Comparison of ENCODE assay signal across 14 mouse cellular contexts in the genomic region with DNA sequence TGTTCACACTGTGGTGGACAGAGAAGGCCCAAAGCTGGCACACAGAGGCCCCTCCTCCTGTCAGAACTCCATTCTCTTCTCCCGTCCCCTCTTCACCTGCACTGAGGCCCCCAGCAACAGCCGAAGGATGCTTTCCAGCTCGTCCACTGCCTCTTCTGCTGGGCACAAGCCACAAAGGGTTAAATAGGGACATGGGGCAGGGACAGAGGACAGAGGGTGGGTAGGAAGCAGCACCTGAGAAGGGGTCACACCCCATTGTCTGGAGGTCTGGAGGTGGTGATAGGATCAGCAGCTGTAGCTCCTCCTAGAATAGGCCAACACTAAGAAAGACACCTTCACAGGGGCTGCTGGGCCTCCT. TPM values are rescaled to one million over a fixed set of nuclear protein-coding genes. Genes with fewer than 3 reads are reported as not detected.
DNase-seq lines count a peak whose midpoint lies in the region; ATAC-seq and TF ChIP-seq lines count a peak whose summit lies in the region.
"Had no signal": no experiment of that assay in that cellular context is flagged by ENCODE, and none has a peak within 500 bp of the region (broad histone marks: within the 10 kb centered on the region; RNA-seq: fewer than 3 reads in every experiment).

No protein-coding gene starts in this region.

- H3K4me2 ChIP-seq in liver, embryonic 15.5 days, result peak overlapping the region; percentile 36
- H3K4me2 ChIP-seq in stomach, postnatal 0 days (replicated peaks; ENCODE audit: low read depth), result no peak overlapping the region
- no peak overlapping the region for H3K4me2 ChIP-seq in hindbrain, embryonic 16.5 days (ENCODE audit: low read length)
- H3K4me2 ChIP-seq: hindbrain, embryonic 13.5 days; intestine, embryonic 15.5 days; limb, embryonic 13.5 days; lung, embryonic 15.5 days had no signal

- peak overlapping the region; percentile 90 for H3K4me3 ChIP-seq in megakaryocyte, embryonic 14.5 days (replicated peaks)
- peak overlapping the region; percentile 72 for H3K4me3 ChIP-seq in G1E (ENCODE audit: low read depth, low read length)
- peak overlapping the region; percentile 20 for H3K4me3 ChIP-seq in liver, embryonic 15.5 days (replicated peaks)
- no peak overlapping the region for H3K4me3 ChIP-seq in stomach, postnatal 0 days (ENCODE audit: low read depth, low read length)
- no peak overlapping the region for H3K4me3 ChIP-seq in hindbrain, embryonic 16.5 days (ENCODE audit: low read length)
- H3K4me3 ChIP-seq: forebrain, embryonic 10.5 days; hindbrain, embryonic 13.5 days; intestine, embryonic 15.5 days; limb, embryonic 13.5 days; lung, embryonic 15.5 days had no signal

- no peak overlapping the region; the same call in 1 of the 2 replicates for H3K27ac ChIP-seq in liver, embryonic 15.5 days (replicated peaks)
- no peak overlapping the region for H3K27ac ChIP-seq in stomach, postnatal 0 days (replicated peaks)
- H3K27ac ChIP-seq in hindbrain, embryonic 16.5 days (ENCODE audit: low read depth, low read length), result no peak overlapping the region
- H3K27ac ChIP-seq: forebrain, embryonic 10.5 days; hindbrain, embryonic 13.5 days; intestine, embryonic 15.5 days; limb, embryonic 13.5 days; lung, embryonic 15.5 days had no signal

- no peak for TF ChIP-seq EP300 in stomach, postnatal 0 days (optimal IDR thresholded peaks at IDR 0.05)

- H3K9ac ChIP-seq in liver, embryonic 15.5 days, result no peak overlapping the region
- no peak overlapping the region for H3K9ac ChIP-seq in stomach, postnatal 0 days (ENCODE audit: low read length)
- no peak overlapping the region for H3K9ac ChIP-seq in hindbrain, embryonic 16.5 days (ENCODE audit: low read depth, low read length)
- H3K9ac ChIP-seq: hindbrain, embryonic 13.5 days; intestine, embryonic 15.5 days; limb, embryonic 13.5 days; lung, embryonic 15.5 days had no signal

- H3K4me1 ChIP-seq in megakaryocyte, embryonic 14.5 days, result peaks cover 90% of the 10 kb centered on the region
- peaks cover 85% of the 10 kb centered on the region for H3K4me1 ChIP-seq in G1E (ENCODE audit: insufficient read depth, low read depth, low read length)
- H3K4me1 ChIP-seq in liver, embryonic 15.5 days (replicated peaks), result peaks cover 31% of the 10 kb centered on the region
- no peaks in the 10 kb centered on the region; the same call in 1 of the 2 replicates for H3K4me1 ChIP-seq in stomach, postnatal 0 days (replicated peaks; ENCODE audit: control insufficient read depth, insufficient read depth)
- peaks cover 11% of the 10 kb centered on the region; the same call in 1 of the 2 replicates for H3K4me1 ChIP-seq in hindbrain, embryonic 16.5 days (ENCODE audit: control insufficient read depth, insufficient read depth, low read depth, low read length)

- no peak for TF ChIP-seq CTCF in G1E (IDR thresholded peaks at IDR 0.05; ENCODE audit: low read depth, low read length)
- no peak for TF ChIP-seq CTCF in stomach, postnatal 0 days (IDR thresholded peaks at IDR 0.05; ENCODE audit: low read depth)

- ATAC-seq in megakaryocyte, adult 5-6 weeks (ENCODE audit: poor library complexity, severe bottlenecking), result no peak
- ATAC-seq in G1E (ENCODE audit: extremely low read depth, insufficient number of reproducible peaks, low FRiP score, poor library complexity, severe bottlenecking), result no peak
- no peak for ATAC-seq in liver, embryonic 15.5 days (ENCODE audit: insufficient read depth)
- no peak for ATAC-seq in stomach, postnatal 0 days (ENCODE audit: low FRiP score, low TSS enrichment)
- ATAC-seq in hindbrain, embryonic 16.5 days, result no peak
- ATAC-seq: intestine, embryonic 15.5 days had no signal

- 36% methylated on average over 3 of the region's 3 CpGs for WGBS in liver, embryonic 15.5 days (ENCODE audit: insufficient replicate concordance)
- WGBS in stomach, postnatal 0 days, result 57% methylated on average over 3 of the region's 3 CpGs
- 44% methylated on average over 3 of the region's 3 CpGs for WGBS in hindbrain, embryonic 16.5 days

- no peaks in the 10 kb centered on the region for H3K27me3 ChIP-seq in megakaryocyte, embryonic 14.5 days (replicated peaks)
- H3K27me3 ChIP-seq in G1E (ENCODE audit: insufficient read depth, low read length), result no peaks in the 10 kb centered on the region
- H3K27me3 ChIP-seq in liver, embryonic 15.5 days, result 0 out of 2 replicates have a peak, but pooled peaks cover 14% of the 10 kb centered on the region
- H3K27me3 ChIP-seq in stomach, postnatal 0 days (ENCODE audit: control insufficient read depth, insufficient read depth, low read length), result no peaks in the 10 kb centered on the region
- no peaks in the 10 kb centered on the region for H3K27me3 ChIP-seq in hindbrain, embryonic 16.5 days (replicated peaks; ENCODE audit: control insufficient read depth, insufficient read depth, low read length)

- peaks cover 64% of the 10 kb centered on the region for H3K36me3 ChIP-seq in megakaryocyte, embryonic 14.5 days (replicated peaks; ENCODE audit: low read length)
- H3K36me3 ChIP-seq in G1E (replicated peaks), result peaks cover 73% of the 10 kb centered on the region
- no peaks in the 10 kb centered on the region for H3K36me3 ChIP-seq in liver, embryonic 15.5 days (replicated peaks)
- no peaks in the 10 kb centered on the region for H3K36me3 ChIP-seq in stomach, postnatal 0 days (ENCODE audit: control insufficient read depth, insufficient read depth, low read length)
- H3K36me3 ChIP-seq in hindbrain, embryonic 16.5 days (ENCODE audit: control insufficient read depth, insufficient read depth, low read length), result no peaks in the 10 kb centered on the region
- H3K36me3 ChIP-seq: forebrain, embryonic 10.5 days; hindbrain, embryonic 13.5 days; intestine, embryonic 15.5 days; limb, embryonic 13.5 days; lung, embryonic 15.5 days had no signal

- no peaks in the 10 kb centered on the region for H3K9me3 ChIP-seq in megakaryocyte, embryonic 14.5 days
- H3K9me3 ChIP-seq in G1E (replicated peaks), result no peaks in the 10 kb centered on the region
- no peaks in the 10 kb centered on the region for H3K9me3 ChIP-seq in liver, embryonic 15.5 days (replicated peaks)
- H3K9me3 ChIP-seq in stomach, postnatal 0 days (ENCODE audit: control insufficient read depth, low read length), result no peaks in the 10 kb centered on the region
- no peaks in the 10 kb centered on the region for H3K9me3 ChIP-seq in hindbrain, embryonic 16.5 days (ENCODE audit: control insufficient read depth, low read length)
- H3K9me3 ChIP-seq: forebrain, embryonic 10.5 days; hindbrain, embryonic 13.5 days; intestine, embryonic 15.5 days; limb, embryonic 13.5 days; lung, embryonic 15.5 days had no signal

- DNase-seq in heart, adult 11 months, result peak; percentile 91
- DNase-seq in heart, adult 8-10 months (ENCODE audit: low spot score), result no peak
- DNase-seq in G1E (ENCODE audit: low spot score), result no peak
- DNase-seq in stomach, postnatal 0 days (ENCODE audit: low spot score), result no peak
- DNase-seq: cerebellum, adult 2 months had no signal

RNA-seq across cellular contexts. Expression of a gene that starts 1.0 kb away (rescaled TPM):
- total RNA-seq in heart, adult 8-10 months (2022), result under 1 TPM; 0.44 to 0.89 (median 0.66) TPM
- 22.9 and 55.2 TPM in 2 replicates for polyA plus RNA-seq in megakaryocyte, embryonic 14.5 days (2012; ENCODE audit: insufficient read depth, low replicate concordance)
- total RNA-seq in megakaryocyte, adult 5-6 weeks (2015), result 12.0 and 13.3 TPM in 2 replicates
- 45.9 and 78.0 TPM in 2 replicates for total RNA-seq in megakaryocyte, adult 5-6 weeks (2017)
- total RNA-seq in G1E (2014; fragmentation: Nextera tagmentation), result 14.6 and 18.8 TPM in 2 replicates
- 54.3 and 65.7 TPM in 2 replicates for total RNA-seq in G1E (2017)
- 102 and 124 TPM in 2 replicates for polyA plus RNA-seq in G1E (2012)
- 2.5 and 2.8 TPM in 2 replicates for polyA plus RNA-seq in liver, embryonic 15.5 days (2015; fragmentation: Nextera tagmentation; extraction: Ambion mirVana)
- polyA plus RNA-seq in stomach, postnatal 0 days (2015; fragmentation: Nextera tagmentation; extraction: Ambion mirVana), result 0.34 and 0.45 TPM in 2 replicates
- 0.80 and 0.85 TPM in 2 replicates for polyA plus RNA-seq in hindbrain, embryonic 16.5 days (2015; fragmentation: Nextera tagmentation; extraction: Ambion mirVana)

RNA-seq across cellular contexts. Expression of a gene that starts 16.5 kb away (rescaled TPM):
- 10 to 100 TPM; 15.0 to 20.0 (median 17.5) TPM for total RNA-seq in heart, adult 8-10 months (2022)
- polyA plus RNA-seq in megakaryocyte, embryonic 14.5 days (2012; ENCODE audit: insufficient read depth, low replicate concordance), result 32.8 and 44.2 TPM in 2 replicates
- 5.5 and 7.3 TPM in 2 replicates for total RNA-seq in megakaryocyte, adult 5-6 weeks (2015)
- total RNA-seq in megakaryocyte, adult 5-6 weeks (2017), result 17.2 and 21.4 TPM in 2 replicates
- total RNA-seq in G1E (2014; fragmentation: Nextera tagmentation) (3.6 and 9.6 TPM in 2 replicates), G1E (2017) (7.2 and 9.8 TPM in 2 replicates)
- polyA plus RNA-seq in G1E (2012), result 29.5 and 37.6 TPM in 2 replicates
- 6.3 TPM in 2 replicates for polyA plus RNA-seq in liver, embryonic 15.5 days (2015; fragmentation: Nextera tagmentation; extraction: Ambion mirVana)
- 34.7 and 34.9 TPM in 2 replicates for polyA plus RNA-seq in stomach, postnatal 0 days (2015; fragmentation: Nextera tagmentation; extraction: Ambion mirVana)
- polyA plus RNA-seq in hindbrain, embryonic 16.5 days (2015; fragmentation: Nextera tagmentation; extraction: Ambion mirVana), result 17.3 and 17.4 TPM in 2 replicates

RNA-seq across cellular contexts. Expression of a gene that starts 52.5 kb away (rescaled TPM):
- total RNA-seq in heart, adult 8-10 months (2022), result 10 to 100 TPM; 29.9 to 49.7 (median 39.7) TPM
- 107 and 147 TPM in 2 replicates for polyA plus RNA-seq in megakaryocyte, embryonic 14.5 days (2012; ENCODE audit: insufficient read depth, low replicate concordance)
- total RNA-seq in megakaryocyte, adult 5-6 weeks (2015), result 133 and 146 TPM in 2 replicates
- total RNA-seq in megakaryocyte, adult 5-6 weeks (2017), result 176 and 188 TPM in 2 replicates
- 191 and 244 TPM in 2 replicates for total RNA-seq in G1E (2014; fragmentation: Nextera tagmentation)
- total RNA-seq in G1E (2017), result 286 and 298 TPM in 2 replicates
- 261 and 287 TPM in 2 replicates for polyA plus RNA-seq in G1E (2012)
- 59.7 and 67.9 TPM in 2 replicates for polyA plus RNA-seq in liver, embryonic 15.5 days (2015; fragmentation: Nextera tagmentation; extraction: Ambion mirVana)
- 75.8 and 85.9 TPM in 2 replicates for polyA plus RNA-seq in stomach, postnatal 0 days (2015; fragmentation: Nextera tagmentation; extraction: Ambion mirVana)
- polyA plus RNA-seq in hindbrain, embryonic 16.5 days (2015; fragmentation: Nextera tagmentation; extraction: Ambion mirVana), result 93.9 and 101 TPM in 2 replicates

RNA-seq across cellular contexts. Expression of a gene that starts 52.9 kb away (rescaled TPM):
- total RNA-seq in heart, adult 8-10 months (2022), result 100 to 1,000 TPM; 620 to 842 (median 766) TPM
- polyA plus RNA-seq in megakaryocyte, embryonic 14.5 days (2012; ENCODE audit: insufficient read depth, low replicate concordance), result 209 and 955 TPM in 2 replicates
- 951 and 1,046 TPM in 2 replicates for total RNA-seq in megakaryocyte, adult 5-6 weeks (2015)
- 1,745 and 2,032 TPM in 2 replicates for total RNA-seq in megakaryocyte, adult 5-6 weeks (2017)
- total RNA-seq in G1E (2014; fragmentation: Nextera tagmentation) (53.7 and 59.2 TPM in 2 replicates), G1E (2017) (210 and 225 TPM in 2 replicates)
- 208 and 211 TPM in 2 replicates for polyA plus RNA-seq in G1E (2012)
- 144 and 151 TPM in 2 replicates for polyA plus RNA-seq in liver, embryonic 15.5 days (2015; fragmentation: Nextera tagmentation; extraction: Ambion mirVana)
- 537 and 559 TPM in 2 replicates for polyA plus RNA-seq in stomach, postnatal 0 days (2015; fragmentation: Nextera tagmentation; extraction: Ambion mirVana)
- 408 and 532 TPM in 2 replicates for polyA plus RNA-seq in hindbrain, embryonic 16.5 days (2015; fragmentation: Nextera tagmentation; extraction: Ambion mirVana)

Comparison
In these comparisons a context has a peak if more than half of its experiments do, and no peak if none do; other contexts are left out.
1. H3K4me3 ChIP-seq: peak in megakaryocyte, embryonic 14.5 days (single experiment), G1E (single experiment) and liver, embryonic 15.5 days (single experiment); none in stomach, postnatal 0 days (single experiment) and hindbrain, embryonic 16.5 days (single experiment).